Mouse (Mus musculus): ENCODE data around the gene Fbxw2.
"Not testable (repeated sequence)": the region's sequence is repeated elsewhere in the genome, so short reads cannot be mapped to it uniquely, and the experiment has no call there.

Fbxw2 gene

GRCm38 (mm10) chr2:34774493-34774892 is 51.6 kb downstream of the Fbxw2 start:
- DNase-seq (ENCODE audit: extremely low spot score, low read depth, low spot score) = no peak

- DNase-seq (ENCODE audit: extremely low spot score, low read depth, low spot score) = no peak
Observed at GRCm38 (mm10) chr2:34773673-34774072, 52.4 kb downstream of the Fbxw2 start.

- DNase-seq (ENCODE audit: extremely low spot score, low read depth, low spot score) = no peak
Observed at GRCm38 (mm10) chr2:34772252-34773235, 53.6 kb downstream of the Fbxw2 start.

GRCm38 (mm10) chr2:34771368-34772226 is 54.5 kb downstream of the Fbxw2 start, which contains the start of gene Hspa5:
TSS of gene Hspa5 (plus strand) at chr2:34771970.
- DNase-seq (ENCODE audit: extremely low spot score, low read depth, low spot score) = peak; percentile 93

- no peak for DNase-seq (ENCODE audit: extremely low spot score, low read depth, low spot score)
Observed at GRCm38 (mm10) chr2:34770951-34771350, 55.2 kb downstream of the Fbxw2 start.

GRCm38 (mm10) chr2:34770049-34770448 is 56.1 kb downstream of the Fbxw2 start:
- no peak for DNase-seq (ENCODE audit: extremely low spot score, low read depth, low spot score)

- DNase-seq (ENCODE audit: extremely low spot score, low read depth, low spot score) = no peak
Observed at GRCm38 (mm10) chr2:34764801-34765200, 61.3 kb downstream of the Fbxw2 start.

- DNase-seq (ENCODE audit: extremely low spot score, low read depth, low spot score) = no peak
Observed at GRCm38 (mm10) chr2:34762872-34763271, 63.2 kb downstream of the Fbxw2 start.

- no peak for DNase-seq (ENCODE audit: extremely low spot score, low read depth, low spot score)
Observed at GRCm38 (mm10) chr2:34762174-34762573, 63.9 kb downstream of the Fbxw2 start.

GRCm38 (mm10) chr2:34761272-34761671 is 64.8 kb downstream of the Fbxw2 start:
- DNase-seq (ENCODE audit: extremely low spot score, low read depth, low spot score) = not testable (repeated sequence)

- no peak for DNase-seq (ENCODE audit: extremely low spot score, low read depth, low spot score)
Observed at GRCm38 (mm10) chr2:34757341-34757740, 68.8 kb downstream of the Fbxw2 start.

- DNase-seq (ENCODE audit: extremely low spot score, low read depth, low spot score) = no peak
Observed at GRCm38 (mm10) chr2:34754551-34755358, 71.4 kb downstream of the Fbxw2 start, which contains the start of gene Gapvd1. TSS of gene Gapvd1 (minus strand) at chr2:34755232.
